Mouse (Mus musculus) ES-Bruce4 (cell line): Measurements from ENCODE around the gene Akap6. TPM values are rescaled to one million over a fixed set of nuclear protein-coding genes. Genes with fewer than 3 reads are reported as not detected.

Experiments used
- H3K27ac ChIP-seq: 2 replicates; pipeline ENCODE4 v1.5.1; 2012; ENCODE audit warnings: low read length, inconsistent platforms; ENCODE audit not compliant: insufficient read depth
- H3K27me3 ChIP-seq: 2 replicates; pipeline ENCODE4 v1.6.1; 2012; ENCODE audit warnings: mild to moderate bottlenecking, low read length, inconsistent platforms; ENCODE audit not compliant: control insufficient read depth, poor library complexity, insufficient read depth, severe bottlenecking
- H3K36me3 ChIP-seq: 2 replicates; pipeline ENCODE4 v1.6.1; 2012; ENCODE audit warnings: inconsistent platforms, mild to moderate bottlenecking, low read length, moderate library complexity; ENCODE audit not compliant: control insufficient read depth, poor library complexity, insufficient read depth, severe bottlenecking
- H3K4me1 ChIP-seq: one replicate; pipeline ENCODE4 v1.8.1; 2011; ENCODE audit warnings: low read length; ENCODE audit not compliant: control insufficient read depth, insufficient read depth
- H3K4me3 ChIP-seq: 2 replicates; pipeline ENCODE4 v1.5.1; 2011; ENCODE audit warnings: low read depth, mild to moderate bottlenecking, low read length
- H3K9ac ChIP-seq: 2 replicates; pipeline ENCODE4 v1.6.1; 2012; ENCODE audit warnings: low read depth, mild to moderate bottlenecking, inconsistent platforms; ENCODE audit not compliant: poor library complexity, severe bottlenecking
- H3K9me3 ChIP-seq: replicated peaks from 2 replicates; pipeline ENCODE4 v1.6.1; 2012; ENCODE audit warnings: mild to moderate bottlenecking, low read length, inconsistent platforms; ENCODE audit not compliant: control insufficient read depth, poor library complexity, insufficient read depth, severe bottlenecking
- CTCF ChIP-seq: IDR thresholded peaks from one replicate; pipeline ENCODE4 v1.8.1; 2011; ENCODE audit warnings: low read depth, low read length
- EP300 ChIP-seq: IDR thresholded peaks from 2 replicates; pipeline ENCODE4 v1.6.1; 2011; ENCODE audit warnings: low read depth, low read length; ENCODE audit not compliant: insufficient read depth
- POLR2A ChIP-seq: IDR thresholded peaks from one replicate; pipeline ENCODE4 v1.8.1; 2011; ENCODE audit warnings: low read length; ENCODE audit not compliant: insufficient read depth
- polyA plus RNA-seq: library from polyadenylated mRNA; stranded (reverse); fragments of >200 nt; gene quantifications from 2 replicates; pipeline ENCODE4 v1.2.4, GENCODE M21; 2011; ENCODE audit warnings: low read depth; ENCODE audit not compliant: missing spikeins, insufficient read depth, insufficient read length

Akap6 gene
- polyA plus RNA-seq, 1 experiment, result 0.06 TPM

DNA sequence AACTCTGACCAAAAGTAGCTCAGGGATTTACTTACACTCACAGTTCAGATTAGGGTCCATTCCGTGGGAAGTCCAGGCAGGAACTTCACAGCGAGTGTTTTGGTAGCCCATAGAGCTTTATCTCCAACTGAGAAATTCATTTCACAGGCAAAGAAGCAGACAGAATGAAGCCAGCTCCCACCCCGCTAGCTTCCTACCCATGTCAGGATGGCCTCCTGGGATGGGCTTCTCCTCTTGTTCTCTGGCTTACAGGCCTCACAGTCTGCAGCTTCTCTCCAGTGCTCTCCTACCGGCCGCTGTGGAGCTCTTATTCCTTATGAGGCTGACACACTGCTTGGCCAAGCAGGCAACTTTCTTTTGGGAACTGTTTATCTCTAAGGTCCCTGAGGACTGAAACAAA lies 152.0 kb downstream of the Akap6 start:
- Histone ChIP-seq H3K4me3 (no peak overlapping the region), H3K27ac (no peak overlapping the region), H3K4me1 (no peaks in the 10 kb centered on the region), H3K27me3 (no peaks in the 10 kb centered on the region), H3K9ac (no peak overlapping the region), H3K36me3 (no peaks in the 10 kb centered on the region), H3K9me3 (no peaks in the 10 kb centered on the region)
- TF ChIP-seq CTCF (no peak), POLR2A (no peak), EP300 (no peak)

DNA sequence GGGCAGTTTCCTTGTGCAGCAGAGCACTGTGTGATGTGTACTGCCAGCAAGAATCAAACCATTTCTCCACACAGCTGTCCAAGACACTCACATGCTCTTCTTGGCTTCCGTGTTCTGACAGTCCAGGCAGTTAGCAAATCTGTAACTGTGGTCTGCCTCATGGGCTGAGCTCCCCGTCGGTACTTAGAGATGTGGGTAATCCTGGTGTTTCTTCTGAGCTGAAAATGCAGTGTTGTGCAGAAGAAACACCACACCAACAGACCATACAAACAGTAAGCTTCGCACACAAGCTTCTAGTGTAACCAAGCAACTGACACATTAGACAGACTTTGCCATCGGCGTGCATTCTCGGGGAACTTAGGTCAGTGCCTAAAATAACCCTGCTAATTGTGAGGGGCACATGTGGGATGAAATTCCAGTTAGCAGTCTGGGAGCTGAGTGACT lies 155.1 kb downstream of the Akap6 start:
- Histone ChIP-seq H3K36me3 (no peaks in the 10 kb centered on the region), H3K9ac (no peak overlapping the region), H3K27me3 (no peaks in the 10 kb centered on the region), H3K27ac (no peak overlapping the region), H3K4me1 (no peaks in the 10 kb centered on the region), H3K4me3 (no peak overlapping the region), H3K9me3 (no peaks in the 10 kb centered on the region)
- no peak for TF ChIP-seq POLR2A

DNA sequence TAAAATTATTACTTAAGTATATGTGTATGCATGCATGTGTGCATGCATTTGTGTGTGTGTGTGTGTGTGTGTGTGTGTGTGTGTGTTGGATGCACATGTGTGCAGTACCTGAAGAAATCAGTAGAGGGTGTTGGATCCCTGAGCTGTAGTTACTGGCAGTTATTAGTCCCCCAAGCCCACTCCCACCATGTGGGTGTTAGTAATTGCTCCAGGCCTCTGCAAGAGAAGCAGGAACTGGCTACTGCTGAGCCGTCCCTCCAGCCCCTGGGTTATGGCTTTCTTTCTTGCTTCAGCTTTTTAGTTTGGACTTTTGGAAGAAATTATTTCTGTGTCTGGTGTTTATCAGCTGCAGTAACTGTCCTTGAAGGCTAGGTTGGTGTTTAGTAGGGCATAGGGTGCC lies 156.9 kb downstream of the Akap6 start:
- no peak overlapping the region for H3K27ac ChIP-seq
- TF ChIP-seq POLR2A, result no peak
- TF ChIP-seq EP300, result no peak
- no peak for TF ChIP-seq CTCF
- no peaks in the 10 kb centered on the region for H3K27me3 ChIP-seq

DNA sequence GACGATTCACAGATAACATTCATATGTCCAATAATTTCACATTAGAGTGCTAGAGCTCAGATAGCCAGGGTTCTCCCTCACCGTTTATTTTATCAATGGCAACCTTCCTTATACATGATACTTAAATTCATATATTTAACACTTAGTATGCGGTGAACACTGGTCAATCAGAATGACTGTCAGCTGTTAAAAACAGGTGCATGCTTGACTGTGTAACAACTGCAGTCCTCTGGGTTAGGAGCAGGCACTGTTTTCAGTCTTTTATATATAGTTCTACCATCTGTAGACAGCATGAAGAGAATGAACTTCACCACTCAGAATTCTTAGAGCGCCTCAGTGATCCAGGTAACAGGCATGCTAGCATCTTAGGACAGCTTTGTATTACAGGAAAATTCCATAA lies 158.1 kb downstream of the Akap6 start:
- no peak overlapping the region for H3K27ac ChIP-seq
- no peaks in the 10 kb centered on the region for H3K27me3 ChIP-seq
- H3K4me1 ChIP-seq, result no peaks in the 10 kb centered on the region
- TF ChIP-seq POLR2A (no peak), EP300 (no peak), CTCF (no peak)
- H3K36me3 ChIP-seq, result no peaks in the 10 kb centered on the region
- no peak overlapping the region for H3K4me3 ChIP-seq
- no peaks in the 10 kb centered on the region for H3K9me3 ChIP-seq
- H3K9ac ChIP-seq, result no peak overlapping the region

More for the DNA sequence above, 156.9 kb downstream of the Akap6 start:
- Histone ChIP-seq H3K36me3 (no peaks in the 10 kb centered on the region), H3K4me1 (no peaks in the 10 kb centered on the region), H3K9me3 (no peaks in the 10 kb centered on the region), H3K9ac (no peak overlapping the region), H3K4me3 (no peak overlapping the region)

- H3K27ac ChIP-seq, result no peak overlapping the region
- H3K4me3 ChIP-seq, result no peak overlapping the region
- no peak overlapping the region for H3K9ac ChIP-seq
- H3K9me3 ChIP-seq, result no peaks in the 10 kb centered on the region; the same call in 1 of the 2 replicates
- no peaks in the 10 kb centered on the region for H3K36me3 ChIP-seq
- no peaks in the 10 kb centered on the region for H3K27me3 ChIP-seq
- H3K4me1 ChIP-seq, result no peaks in the 10 kb centered on the region
- TF ChIP-seq POLR2A, result no peak
- no peak for TF ChIP-seq EP300
- TF ChIP-seq CTCF, result no peak
These were observed 162.7 kb downstream of the Akap6 start for GRCm38 (mm10) chr12:52861922-52862321.

DNA sequence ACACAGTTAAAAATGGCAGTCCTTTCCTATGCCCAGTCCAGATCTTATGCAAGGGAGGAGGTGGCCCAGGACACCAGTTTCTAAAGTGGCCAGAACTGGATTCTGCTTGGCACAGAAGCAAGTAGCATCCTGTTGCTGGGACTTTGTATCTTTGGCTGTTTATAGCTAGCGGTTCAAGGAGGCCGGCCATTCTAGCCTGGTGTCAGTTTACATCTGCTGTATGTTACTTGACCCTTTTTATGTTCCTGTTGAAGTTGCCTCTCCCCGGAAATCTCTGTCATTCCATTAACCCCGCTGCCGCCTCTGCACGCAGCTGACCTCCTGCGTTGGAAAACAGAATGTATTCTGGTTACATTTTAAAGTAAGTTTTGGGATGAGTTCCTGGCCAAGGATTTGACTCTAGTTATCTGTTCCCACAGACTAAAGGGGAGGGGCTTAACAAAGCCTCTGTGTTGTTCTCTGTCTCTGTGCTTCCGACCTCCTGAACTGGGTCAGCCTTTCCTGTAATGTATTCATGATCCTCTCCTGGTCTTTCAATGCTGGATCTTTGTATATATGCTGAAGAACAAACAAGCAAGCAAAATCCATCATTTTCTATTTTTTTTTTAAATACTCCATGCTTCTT lies 168.9 kb downstream of the Akap6 start:
- Histone ChIP-seq H3K27me3 (no peaks in the 10 kb centered on the region), H3K27ac (no peak overlapping the region), H3K36me3 (no peaks in the 10 kb centered on the region), H3K9me3 (no peaks in the 10 kb centered on the region; the same call in 1 of the 2 replicates), H3K9ac (no peak overlapping the region), H3K4me3 (no peak overlapping the region), H3K4me1 (no peaks in the 10 kb centered on the region)
- no peak for TF ChIP-seq EP300
- TF ChIP-seq CTCF, result no peak
- TF ChIP-seq POLR2A, result no peak
